Mouse (Mus musculus) cerebellum, postnatal 25 days (tissue): ENCODE data around the gene Ets1.
A peak's percentile ranks its signal among the peaks of the same experiment; 100 is the strongest.

ENCODE experiments used
- DNase-seq, 2 experiments: peaks; one replicate each; pipeline ENCODE4 v3.0.0; 2021; ENCODE audit warnings: mixed read lengths in 2 of 2

Gene Ets1

DNA sequence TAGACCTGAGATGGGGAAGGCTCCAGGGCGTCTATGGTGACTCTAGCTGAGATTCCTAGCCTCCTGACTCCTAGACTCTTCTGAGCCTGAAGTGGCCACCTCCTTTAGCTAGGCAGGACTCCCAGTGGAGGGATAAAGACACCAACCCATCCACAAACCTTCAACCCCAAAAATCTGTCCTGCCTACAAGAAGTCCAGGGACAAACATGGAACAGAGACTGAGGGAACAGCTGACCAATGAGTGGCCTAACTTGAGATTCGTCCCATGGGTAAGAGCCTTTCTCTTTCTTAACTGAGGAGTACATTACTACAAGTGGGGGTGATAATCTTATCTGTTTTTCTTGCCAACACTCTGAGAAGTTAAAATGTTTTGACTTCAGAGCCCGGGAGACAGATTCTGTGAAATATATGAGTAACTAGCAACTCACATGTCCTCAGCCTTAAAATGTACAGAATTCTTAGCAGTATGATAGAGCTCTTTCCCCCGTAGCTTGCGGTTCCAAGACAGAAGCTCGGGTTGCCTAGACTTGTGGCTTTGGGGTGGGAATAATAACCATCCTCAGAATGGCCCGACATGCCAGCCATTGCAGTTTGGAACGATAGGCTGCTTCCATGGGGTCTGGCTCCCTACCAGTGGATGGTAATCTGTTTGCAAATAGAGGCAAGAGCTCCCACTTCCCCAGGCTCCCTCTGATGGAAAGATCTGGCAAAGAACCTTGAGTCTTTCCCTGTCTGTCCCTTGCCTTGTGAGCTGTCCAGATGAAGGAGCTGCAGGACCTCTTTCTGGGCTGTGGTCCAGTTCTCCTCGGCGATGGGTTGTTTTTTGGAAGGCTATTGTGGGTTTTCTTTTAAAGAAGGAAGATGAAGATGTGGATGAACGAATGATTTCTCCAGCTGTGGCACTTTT is 30.8 kb downstream of the Ets1 start:
- peak; percentile 31 to 47 for DNase-seq

- no peak for DNase-seq
These were observed 31.5 kb downstream of the Ets1 start for GRCm38 (mm10) chr9:32667518-32667908.

DNA sequence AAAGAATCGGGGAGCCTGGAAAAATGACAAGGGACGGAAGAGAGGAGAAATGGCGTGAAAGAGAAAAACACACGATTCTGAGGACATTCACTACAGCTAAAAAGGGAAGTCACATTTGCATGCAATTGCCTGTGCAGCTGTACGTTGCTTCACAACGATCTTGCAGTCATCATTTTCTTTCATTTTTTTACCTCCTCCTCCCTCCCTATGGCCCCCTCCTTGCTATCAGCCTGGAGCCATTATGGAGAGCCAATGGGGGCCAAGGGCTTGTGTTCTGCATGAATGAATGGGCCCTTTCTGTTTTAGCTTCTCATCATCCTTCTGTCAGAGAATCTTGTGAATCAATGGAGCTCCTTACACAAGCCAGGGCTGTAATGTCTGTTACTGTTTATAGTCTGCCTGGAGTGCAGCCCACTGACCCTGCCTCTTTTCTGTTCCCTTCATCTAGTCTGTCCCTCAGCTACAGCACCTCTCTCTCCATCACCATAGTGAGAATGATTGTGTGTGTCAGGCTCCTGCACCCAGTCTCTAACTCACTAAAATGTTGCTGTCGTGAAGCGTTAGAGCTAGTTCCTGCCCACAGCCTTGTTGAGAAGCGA is 32.2 kb downstream of the Ets1 start:
- no peak for DNase-seq

DNA sequence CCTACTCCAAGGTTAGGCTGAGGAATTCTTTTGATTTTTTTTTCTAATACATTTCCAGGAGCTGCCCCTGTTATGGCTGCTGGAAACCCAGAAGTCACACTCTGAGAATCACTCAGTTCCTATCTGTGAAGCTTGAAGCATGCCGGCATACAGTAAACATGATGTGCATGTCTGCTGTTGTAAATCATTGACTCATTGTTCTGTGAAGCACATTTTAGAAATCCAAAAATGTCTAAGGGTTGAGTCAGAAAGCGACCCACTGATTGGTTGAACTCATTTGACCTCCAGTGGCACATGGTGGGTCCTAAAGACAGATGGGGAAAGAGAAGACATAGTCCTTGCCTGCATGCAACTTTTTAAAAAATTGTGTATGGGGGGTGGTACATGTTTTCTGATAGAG is 33.4 kb downstream of the Ets1 start:
- no peak for DNase-seq

- peak in 1 of 2 experiments; percentile 25 for DNase-seq
These were observed 36.2 kb downstream of the Ets1 start for GRCm38 (mm10) chr9:32671970-32672859.

DNA sequence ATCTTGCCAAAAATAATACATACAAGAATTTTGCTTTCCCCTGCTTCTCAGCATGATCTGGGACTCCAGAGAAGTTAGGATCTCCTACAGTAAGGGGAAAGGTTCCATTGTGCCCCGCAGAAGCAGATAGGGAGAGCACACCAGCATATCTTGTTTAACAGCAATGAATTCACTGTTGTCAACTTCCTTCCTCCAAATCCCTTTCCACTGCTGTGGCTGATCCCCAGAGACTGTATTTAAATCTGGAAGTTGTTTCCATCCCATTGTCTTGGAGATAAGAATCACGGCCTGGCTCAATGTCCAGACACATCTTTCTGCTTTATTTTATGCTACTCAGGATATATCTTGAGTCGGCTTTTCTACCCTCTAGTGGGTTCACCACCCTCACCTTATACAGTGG is 37.9 kb downstream of the Ets1 start:
- no peak for DNase-seq

DNA sequence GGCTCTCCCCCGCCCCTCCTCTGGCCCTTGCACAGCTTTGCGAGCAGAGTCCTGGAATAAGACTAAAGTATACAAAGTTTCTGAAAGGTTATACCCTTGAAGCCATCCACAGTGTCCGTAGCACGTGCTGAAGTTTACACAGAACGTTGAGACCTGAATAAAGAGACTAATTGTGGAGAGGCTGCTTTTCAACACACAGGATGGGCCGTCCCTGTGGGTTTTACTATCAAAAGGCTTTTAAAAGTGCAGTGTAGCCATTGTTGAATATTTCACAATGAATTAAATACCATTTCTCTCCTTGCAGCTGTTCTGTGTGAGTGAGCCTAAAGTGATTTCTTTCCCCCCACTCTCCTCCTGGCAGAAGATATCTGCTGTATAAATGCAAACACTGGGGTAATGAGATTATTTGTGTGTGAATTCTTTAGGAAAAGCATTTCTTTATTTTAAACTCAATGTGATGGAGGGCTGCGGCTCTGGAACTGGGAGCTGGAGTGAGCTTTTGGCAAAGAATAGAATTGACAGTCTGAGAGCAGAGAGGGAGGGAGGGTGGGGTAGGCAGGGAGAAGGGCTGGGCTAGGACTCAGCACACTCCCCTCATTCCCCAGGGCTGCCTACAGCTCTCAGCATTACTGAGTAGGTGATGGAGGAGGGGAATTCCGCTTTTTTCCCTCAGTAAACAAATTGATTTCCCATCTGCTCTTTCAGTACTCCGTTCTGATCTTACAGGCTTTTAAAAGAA is 39.8 kb downstream of the Ets1 start:
- DNase-seq = no peak

DNA sequence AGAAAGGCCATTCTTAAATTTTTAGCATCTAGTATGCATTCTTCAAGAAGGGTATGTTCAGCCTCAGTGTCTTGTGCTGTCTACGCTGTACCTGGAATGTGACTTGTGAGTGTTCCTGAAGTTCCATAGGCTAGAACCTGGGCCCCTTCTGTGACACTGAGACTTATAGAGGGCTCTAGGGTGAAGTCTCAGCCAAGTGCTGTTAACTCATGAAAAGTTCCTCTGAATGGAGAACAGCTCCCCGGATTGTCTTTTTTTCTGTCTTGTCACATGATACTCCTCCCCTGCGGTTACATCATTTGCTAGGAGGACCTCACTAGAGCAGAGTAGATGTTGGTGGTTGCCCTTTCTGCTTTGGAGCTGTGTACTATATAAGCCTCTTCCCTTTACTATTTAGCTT is 40.5 kb downstream of the Ets1 start:
- no peak for DNase-seq

- DNase-seq = no peak
These were observed 41.6 kb downstream of the Ets1 start for GRCm38 (mm10) chr9:32677646-32678045.

DNA sequence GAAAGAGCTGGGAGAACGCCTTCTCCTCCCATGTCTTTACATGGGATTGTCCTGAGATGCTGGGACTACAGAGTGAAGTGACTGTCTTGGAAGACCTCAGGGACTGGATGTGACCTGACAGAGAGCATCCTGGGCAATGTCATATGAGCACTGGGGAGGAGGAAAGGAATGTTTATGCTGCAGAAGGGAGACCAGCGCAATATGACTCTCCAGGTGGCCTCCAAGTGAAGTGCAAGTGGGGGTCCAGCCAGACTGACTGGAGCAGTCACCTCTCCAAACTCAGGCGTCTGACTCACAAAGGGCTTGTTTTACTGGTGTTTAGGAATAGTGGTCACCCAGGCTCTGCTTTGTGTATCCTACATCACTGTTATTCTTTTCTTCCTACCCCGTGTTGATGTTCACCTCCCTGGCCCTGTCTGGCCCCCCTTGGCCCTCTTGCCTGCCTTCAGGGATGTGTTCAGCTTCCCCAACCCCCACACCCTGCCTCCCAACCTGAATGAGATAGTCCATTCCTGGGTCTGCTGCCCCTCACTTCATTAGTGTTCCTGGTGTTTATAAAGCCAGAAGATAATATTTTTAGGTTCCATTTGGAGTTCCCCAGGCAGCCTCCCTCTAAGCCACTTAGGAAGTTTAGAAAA is 42.2 kb downstream of the Ets1 start:
- DNase-seq = no peak

DNA sequence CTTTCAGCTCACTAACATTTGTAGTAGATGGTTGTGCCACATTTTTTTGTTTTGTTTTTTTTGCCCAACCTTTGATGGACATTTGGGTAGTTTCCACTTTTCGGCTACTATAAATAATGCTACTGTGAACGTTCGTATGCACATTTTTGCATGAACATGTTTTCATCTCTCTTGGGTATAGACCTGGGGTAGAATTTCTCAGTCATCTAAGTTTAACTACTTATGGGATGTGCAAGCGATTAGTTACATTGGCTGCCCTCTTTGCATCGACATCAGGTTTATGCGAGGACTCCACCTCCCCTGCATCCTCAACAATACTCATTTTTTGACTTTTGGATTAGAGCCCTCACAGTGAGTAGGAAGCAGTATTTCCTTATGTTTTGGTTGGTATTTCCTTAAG is 43.5 kb downstream of the Ets1 start:
- no peak for DNase-seq

GRCm38 (mm10) chr9:32680201-32680600 is 44.2 kb downstream of the Ets1 start:
- DNase-seq = no peak

GRCm38 (mm10) chr9:32685793-32686558 is 50.0 kb downstream of the Ets1 start:
- no peak for DNase-seq

- no peak for DNase-seq
These were observed 52.3 kb downstream of the Ets1 start for GRCm38 (mm10) chr9:32688351-32688750.

GRCm38 (mm10) chr9:32691151-32691925 is 55.3 kb downstream of the Ets1 start:
- no peak for DNase-seq

DNA sequence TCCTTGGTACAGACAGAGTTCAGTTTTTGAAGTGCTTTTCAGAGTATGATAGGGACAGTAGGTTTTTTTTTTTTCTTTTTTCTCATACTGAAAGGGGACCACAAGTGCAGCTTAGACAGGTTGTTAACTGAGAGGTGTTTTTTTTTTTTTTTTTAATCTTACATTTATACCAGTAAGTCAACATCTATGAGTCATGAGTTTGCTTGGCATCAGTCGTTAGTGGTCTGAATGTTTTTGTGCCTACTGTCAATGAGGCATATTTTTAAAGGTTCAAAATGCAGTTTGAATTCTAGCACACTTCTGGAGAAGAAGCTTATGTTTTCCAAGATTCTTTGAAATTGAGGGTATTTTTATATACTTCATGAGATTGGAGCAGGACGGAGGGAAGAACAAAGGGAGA is 56.9 kb downstream of the Ets1 start:
- no peak for DNase-seq

GRCm38 (mm10) chr9:32693411-32693810 is 57.4 kb downstream of the Ets1 start:
- no peak for DNase-seq

- DNase-seq = no peak
These were observed 58.2 kb downstream of the Ets1 start for GRCm38 (mm10) chr9:32694111-32694824.

DNA sequence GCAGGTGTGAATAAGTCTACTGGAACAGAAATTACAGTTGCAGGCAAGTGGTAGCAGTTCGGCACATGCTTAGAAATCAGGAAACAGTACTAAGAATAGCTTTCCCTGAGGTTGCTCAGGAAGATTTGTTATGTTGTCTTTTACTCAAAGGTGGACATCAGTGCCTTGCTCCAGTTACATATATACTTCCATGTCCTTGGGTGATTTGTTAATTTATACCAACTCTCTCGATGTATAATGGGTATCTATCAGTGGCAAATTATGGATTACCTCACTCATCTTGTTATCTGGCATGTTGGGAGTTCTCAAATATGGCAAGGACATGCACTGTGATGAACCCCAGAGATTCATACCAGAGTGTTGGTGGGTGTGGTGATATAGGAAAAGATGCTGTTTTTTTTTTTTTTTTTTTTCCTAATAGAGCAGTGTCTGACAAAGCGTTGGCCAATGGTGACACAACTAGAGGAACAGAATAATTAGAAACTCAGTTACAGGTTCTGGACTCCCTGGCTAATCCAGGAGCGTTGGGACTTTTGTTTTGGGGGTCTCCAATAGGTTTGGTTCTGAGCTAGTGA is 59.0 kb downstream of the Ets1 start:
- no peak for DNase-seq
